Mouse (Mus musculus) splenic B cell, adult 2 months (primary cell): ENCODE results near the gene Olfr12.
A peak's percentile ranks its signal among the peaks of the same experiment; 100 is the strongest.

ENCODE experiments used
- DNase-seq: peaks from one replicate; pipeline ENCODE4 v3.0.0-alpha.2; 2011; ENCODE audit warnings: low read depth, low spot score
- H3K27me3 ChIP-seq: 2 replicates; pipeline ENCODE4 v1.6.1; 2012; ENCODE audit warnings: mild to moderate bottlenecking, low read length, moderate library complexity, mixed read lengths; ENCODE audit not compliant: control insufficient read depth, poor library complexity, insufficient read depth, severe bottlenecking
- H3K36me3 ChIP-seq: 2 replicates; pipeline ENCODE4 v1.6.1; 2012; ENCODE audit warnings: mild to moderate bottlenecking, low read length, moderate library complexity, mixed read lengths; ENCODE audit not compliant: control insufficient read depth, poor library complexity, insufficient read depth, severe bottlenecking

Olfr12 gene

GRCm38 (mm10) chr1:92648197-92648596, 30.6 kb downstream of the Olfr12 start:
- peak; percentile 40 for DNase-seq
- no peaks in the 10 kb centered on the region for H3K36me3 ChIP-seq
- H3K27me3 ChIP-seq: no peaks in the 10 kb centered on the region

- peak; percentile 73 for DNase-seq
- no peaks in the 10 kb centered on the region for H3K27me3 ChIP-seq
- no peaks in the 10 kb centered on the region for H3K36me3 ChIP-seq
Observed at GRCm38 (mm10) chr1:92648673-92649072, 31.1 kb downstream of the Olfr12 start, which contains the start of gene Otos. Gene Otos (minus strand): TSS chr1:92648841.

GRCm38 (mm10) chr1:92651467-92651866, 33.9 kb downstream of the Olfr12 start:
- Histone ChIP-seq H3K27me3 (no peaks in the 10 kb centered on the region), H3K36me3 (no peaks in the 10 kb centered on the region)
- no peak for DNase-seq

- no peak for DNase-seq
- Histone ChIP-seq H3K27me3 (no peaks in the 10 kb centered on the region), H3K36me3 (no peaks in the 10 kb centered on the region)
Observed at GRCm38 (mm10) chr1:92653179-92653578, 35.6 kb downstream of the Olfr12 start.

GRCm38 (mm10) chr1:92654676-92655075, 37.1 kb downstream of the Olfr12 start:
- DNase-seq: no peak
- no peaks in the 10 kb centered on the region for H3K36me3 ChIP-seq
- H3K27me3 ChIP-seq: no peaks in the 10 kb centered on the region

- DNase-seq: no peak
- H3K36me3 ChIP-seq: no peaks in the 10 kb centered on the region
- no peaks in the 10 kb centered on the region for H3K27me3 ChIP-seq
Observed at GRCm38 (mm10) chr1:92657025-92657820, 39.6 kb downstream of the Olfr12 start.

GRCm38 (mm10) chr1:92659392-92659791, 41.8 kb downstream of the Olfr12 start:
- DNase-seq: no peak
- Histone ChIP-seq H3K36me3 (no peaks in the 10 kb centered on the region), H3K27me3 (no peaks in the 10 kb centered on the region)

GRCm38 (mm10) chr1:92667106-92667505, 49.5 kb downstream of the Olfr12 start:
- no peak for DNase-seq
- Histone ChIP-seq H3K27me3 (no peaks in the 10 kb centered on the region), H3K36me3 (no peaks in the 10 kb centered on the region)

- Histone ChIP-seq H3K36me3 (no peaks in the 10 kb centered on the region), H3K27me3 (no peaks in the 10 kb centered on the region)
- no peak for DNase-seq
Observed at GRCm38 (mm10) chr1:92669430-92669829, 51.8 kb downstream of the Olfr12 start.

- no peak for DNase-seq
- H3K36me3 ChIP-seq: no peaks in the 10 kb centered on the region
- H3K27me3 ChIP-seq: no peaks in the 10 kb centered on the region
Observed at GRCm38 (mm10) chr1:92671326-92671725, 53.7 kb downstream of the Olfr12 start.
